Mouse (Mus musculus) inflammation-experienced regulatory T-cells, adult 6 months (primary cell): ENCODE results near the gene Nrxn3. TPM values are rescaled to one million over a fixed set of nuclear protein-coding genes. Genes with fewer than 3 reads are reported as not detected.

Experiments used
- ATAC-seq: one replicate; pipeline ENCODE4 v1.8.0; 2017
- polyA plus RNA-seq, 3 experiments: library from polyadenylated mRNA; unstranded; fragments of 100-300 nt; shearing (Covaris generic); gene quantifications; one replicate each; pipeline ENCODE4 v1.2.1; 2017

Nrxn3 gene
- polyA plus RNA-seq, 3 experiments from 2014 or later, result 0.13 TPM; not detected in 2

DNA sequence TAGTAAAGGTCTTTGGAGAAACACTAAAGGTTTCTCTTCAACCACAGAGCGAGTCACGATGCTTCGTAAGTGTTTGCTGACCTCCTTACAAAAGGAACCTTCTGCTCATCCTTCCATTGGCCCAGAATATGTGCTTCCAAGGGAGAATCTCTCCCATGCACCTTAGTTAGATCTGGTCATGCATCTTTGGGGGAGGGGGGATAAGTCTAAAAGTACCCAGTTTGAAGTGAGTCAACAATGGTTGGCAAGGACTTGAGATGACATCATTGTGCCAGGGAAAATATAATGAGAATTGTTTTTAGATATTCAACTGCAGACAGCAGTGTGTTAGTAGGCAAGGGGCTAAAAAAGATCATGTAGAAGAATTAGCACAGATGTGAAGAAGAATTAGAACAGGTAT, 1437.2 kb downstream of the Nrxn3 start:
- no peak for ATAC-seq

DNA sequence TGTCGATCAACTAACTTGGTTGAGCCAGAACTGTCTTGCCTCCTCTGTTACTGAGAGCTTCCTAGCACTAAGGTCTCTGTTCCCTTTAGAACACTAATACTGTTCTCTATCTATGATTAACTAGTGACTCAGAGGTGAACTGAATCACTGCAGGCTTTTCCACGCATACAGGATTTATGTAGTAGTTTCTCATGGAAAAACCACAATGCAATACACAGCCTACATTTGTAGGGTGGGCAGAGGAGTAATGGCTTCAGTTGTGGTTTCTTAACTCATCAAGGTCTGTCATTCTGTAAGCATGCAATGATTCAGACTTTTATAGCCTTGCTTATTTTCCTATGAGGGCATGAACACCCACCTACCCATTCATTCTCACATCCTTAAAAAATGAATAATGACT, 1443.4 kb downstream of the Nrxn3 start:
- no peak for ATAC-seq

DNA sequence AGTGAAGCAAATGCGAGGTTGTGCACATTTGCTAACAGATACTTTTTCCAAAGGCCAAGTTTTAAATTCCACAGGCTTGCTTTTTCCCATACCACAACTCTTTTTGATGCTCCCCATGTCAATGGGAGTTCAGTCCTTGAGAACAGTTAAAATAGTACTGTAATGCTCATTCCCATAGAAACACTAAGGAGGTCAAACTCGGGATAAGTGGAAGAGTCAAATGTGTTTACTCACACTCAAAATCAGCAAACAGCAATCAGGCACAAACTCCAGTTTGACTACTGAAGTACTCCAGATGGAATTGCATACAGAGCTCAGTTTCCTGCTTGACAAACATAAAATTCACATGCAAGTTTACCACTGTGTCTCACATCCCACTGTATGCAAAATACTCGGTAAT, 1458.9 kb downstream of the Nrxn3 start:
- ATAC-seq, result no peak

DNA sequence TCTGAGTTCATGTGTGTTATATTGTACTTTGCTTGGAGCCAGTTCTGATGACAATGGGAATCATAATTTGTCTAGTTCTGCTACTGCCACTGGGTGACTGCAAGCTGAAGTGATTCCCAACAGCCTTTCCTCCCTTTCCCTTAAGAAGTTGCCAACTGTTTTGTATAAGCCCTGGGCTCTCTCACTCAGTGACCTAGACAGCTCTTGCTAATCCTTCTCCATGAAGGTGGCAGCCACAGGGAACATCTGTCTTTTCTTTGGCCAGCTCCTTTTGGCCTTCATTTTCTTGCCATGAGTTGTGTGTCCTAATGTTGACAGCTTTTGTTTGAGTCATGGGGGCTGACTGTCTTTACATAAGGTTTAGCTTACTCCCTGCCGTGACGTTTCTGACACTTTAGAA, 1460.3 kb downstream of the Nrxn3 start:
- no peak for ATAC-seq

DNA sequence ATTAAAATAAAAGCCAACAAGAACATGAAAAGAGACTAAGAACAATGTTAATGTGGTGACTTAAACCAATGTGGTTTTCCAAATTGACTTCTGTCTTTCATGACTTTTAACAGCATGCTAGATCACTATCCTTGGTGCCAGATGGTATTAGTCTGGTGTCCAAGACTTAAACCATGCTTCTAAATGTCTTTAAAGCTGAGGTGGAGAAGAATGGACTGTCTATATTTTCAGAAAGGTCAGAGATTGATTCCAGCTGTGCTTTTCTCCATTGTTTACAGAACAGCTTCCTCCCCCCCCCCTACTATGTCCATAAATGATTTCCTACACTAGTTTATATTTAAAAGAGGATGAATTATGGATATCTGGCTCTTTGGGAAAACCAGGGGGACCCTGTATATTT, 1473.5 kb downstream of the Nrxn3 start:
- no peak for ATAC-seq

DNA sequence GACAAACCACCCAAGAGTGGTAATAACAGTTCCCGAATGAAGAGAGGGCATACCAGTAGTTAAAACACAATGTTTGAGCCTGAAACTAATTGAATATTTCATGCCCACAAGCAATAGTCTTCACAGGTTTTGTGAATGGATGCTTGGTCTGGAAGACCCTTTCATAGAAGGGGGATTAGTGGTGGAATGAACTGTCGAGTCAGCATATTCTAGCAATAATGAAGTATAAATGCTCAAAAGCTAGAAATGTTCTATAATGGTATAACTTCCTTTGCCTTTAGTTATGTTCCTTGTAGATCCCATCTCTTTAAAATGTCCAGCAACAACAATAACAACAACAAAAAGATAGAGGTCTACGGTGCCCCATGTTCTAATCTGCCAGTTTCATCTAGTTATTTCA, 1475.3 kb downstream of the Nrxn3 start:
- ATAC-seq, result no peak

DNA sequence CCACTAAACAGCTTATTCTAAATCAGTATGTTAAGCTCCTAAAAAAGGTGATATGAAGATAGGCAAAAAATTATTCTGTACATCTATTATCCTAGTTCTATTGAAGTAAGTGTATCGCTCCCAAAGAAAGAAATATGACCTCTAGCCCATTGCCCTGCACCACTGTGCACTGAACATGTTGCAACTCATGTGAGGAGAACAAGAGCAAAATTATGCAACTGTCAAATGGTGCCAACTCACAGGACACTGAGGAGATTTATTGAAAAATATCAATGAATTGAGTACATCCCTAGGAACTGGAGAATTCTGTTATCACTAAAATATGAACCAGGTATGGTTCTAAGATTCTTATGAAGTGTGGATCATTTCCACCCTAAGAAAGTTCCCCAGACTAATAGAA, 1479.8 kb downstream of the Nrxn3 start:
- ATAC-seq, result no peak

DNA sequence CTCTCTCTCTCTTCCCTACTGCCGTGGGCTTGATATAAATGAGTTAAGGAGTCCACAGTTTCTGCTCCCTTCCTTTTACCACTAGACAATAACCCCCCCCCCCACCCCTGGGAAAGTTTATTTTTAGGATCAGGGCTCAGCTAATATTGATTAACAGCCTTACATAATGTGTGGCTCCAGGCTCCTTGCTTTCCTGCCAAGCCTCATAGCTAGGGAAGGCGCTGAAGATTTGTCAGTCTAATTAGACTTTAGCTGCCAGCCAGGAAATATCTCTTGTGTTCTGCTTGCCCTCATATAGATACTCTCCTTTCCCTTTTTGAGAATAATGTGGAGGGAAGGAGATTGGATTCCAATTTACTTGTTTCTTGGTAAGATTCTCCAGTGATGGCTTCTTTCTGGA, 1488.7 kb downstream of the Nrxn3 start:
- no peak for ATAC-seq

DNA sequence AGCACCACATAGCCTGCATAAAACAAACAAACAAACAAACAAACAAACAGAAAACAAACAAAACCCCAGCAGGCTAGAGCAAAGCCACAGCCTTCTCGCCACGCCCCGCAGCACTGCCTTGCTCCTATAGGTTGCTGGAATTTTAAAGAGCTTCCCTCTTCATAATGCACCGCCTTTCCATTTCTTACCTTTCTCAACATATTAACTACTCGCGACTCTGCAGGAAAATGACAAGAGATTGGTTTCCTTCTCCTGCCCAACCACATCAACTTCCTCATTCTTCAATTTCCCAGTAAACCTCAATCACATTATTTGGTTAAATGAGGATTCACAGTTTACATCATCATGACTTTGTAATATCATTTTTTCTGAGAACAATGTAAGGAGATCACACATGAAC, 1494.4 kb downstream of the Nrxn3 start:
- no peak for ATAC-seq

DNA sequence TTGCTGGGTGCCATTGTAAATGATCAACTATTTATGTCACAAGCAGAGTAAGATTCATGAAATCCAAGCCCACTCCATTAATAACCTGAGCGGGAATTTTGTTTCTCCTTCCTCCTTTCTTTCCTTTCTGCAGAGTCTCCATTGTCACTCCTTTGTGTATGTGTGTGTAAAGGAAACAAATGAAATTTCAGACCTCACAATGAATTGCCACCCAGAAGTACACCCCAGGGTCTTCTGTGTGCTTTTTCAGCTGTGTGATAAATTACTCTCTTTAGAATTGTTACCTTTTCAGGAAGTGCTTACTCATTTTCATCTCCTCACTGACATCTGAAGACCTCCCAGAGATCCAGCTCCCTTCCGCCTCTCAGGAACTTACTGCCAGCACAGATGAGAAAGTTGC, 1506.4 kb downstream of the Nrxn3 start:
- ATAC-seq, result no peak

DNA sequence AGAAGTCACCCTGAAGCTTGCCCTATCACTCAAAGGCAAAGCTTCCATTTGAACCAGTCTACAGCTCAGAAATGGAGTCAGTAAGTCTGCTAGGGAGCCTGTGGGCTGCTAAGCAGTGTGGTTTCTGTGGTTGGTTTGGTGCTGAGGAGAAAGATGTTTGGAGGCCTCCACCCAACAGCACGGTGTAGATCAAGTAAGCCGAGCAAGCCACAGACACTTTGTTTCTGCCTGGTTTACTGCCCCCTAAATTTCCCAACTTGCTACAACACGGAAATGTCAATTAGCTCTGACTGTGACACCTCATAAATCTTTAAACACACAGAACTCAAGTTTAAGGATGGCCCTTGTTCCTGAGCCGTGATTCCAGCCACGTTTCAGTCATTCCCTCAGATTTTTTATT, 1513.4 kb downstream of the Nrxn3 start:
- ATAC-seq, result no peak

DNA sequence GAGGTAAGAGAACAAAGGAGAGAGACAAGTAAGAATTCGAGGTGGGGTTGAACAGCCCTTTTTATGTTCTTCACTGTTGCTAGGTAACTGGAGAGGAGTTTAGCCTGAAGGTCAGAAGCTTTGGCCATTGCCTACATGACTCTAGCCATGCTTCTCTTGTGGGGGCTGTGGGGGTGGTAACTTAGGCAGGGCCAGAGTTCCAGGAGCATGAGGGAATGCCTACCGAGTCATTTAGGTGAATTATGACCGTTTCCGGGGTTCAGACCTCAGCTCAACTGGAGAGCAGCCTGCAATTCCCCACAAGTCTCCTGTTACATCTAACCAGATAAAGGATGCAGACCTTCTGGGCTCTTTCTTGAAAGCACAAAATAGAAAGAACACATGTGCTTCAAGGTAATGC, 1537.6 kb downstream of the Nrxn3 start:
- no peak for ATAC-seq

DNA sequence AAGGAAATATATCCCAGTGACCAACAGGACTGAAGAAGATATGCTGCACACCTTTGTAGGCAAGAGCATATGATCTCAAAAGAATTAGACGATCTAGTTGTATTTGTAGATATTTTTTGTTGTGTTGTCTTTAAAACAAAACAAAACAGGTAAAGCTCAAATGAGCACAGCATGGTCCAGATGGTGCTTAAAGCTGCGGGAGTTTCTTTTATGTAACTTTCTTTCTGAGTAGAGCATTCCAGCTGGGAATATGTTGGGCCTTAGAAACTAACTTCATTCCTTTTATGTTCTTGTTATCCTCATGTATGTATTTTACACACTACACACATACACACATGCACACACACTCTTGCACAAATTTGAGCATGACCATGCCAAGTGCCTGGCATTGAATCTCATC, 1545.4 kb downstream of the Nrxn3 start:
- no peak for ATAC-seq

DNA sequence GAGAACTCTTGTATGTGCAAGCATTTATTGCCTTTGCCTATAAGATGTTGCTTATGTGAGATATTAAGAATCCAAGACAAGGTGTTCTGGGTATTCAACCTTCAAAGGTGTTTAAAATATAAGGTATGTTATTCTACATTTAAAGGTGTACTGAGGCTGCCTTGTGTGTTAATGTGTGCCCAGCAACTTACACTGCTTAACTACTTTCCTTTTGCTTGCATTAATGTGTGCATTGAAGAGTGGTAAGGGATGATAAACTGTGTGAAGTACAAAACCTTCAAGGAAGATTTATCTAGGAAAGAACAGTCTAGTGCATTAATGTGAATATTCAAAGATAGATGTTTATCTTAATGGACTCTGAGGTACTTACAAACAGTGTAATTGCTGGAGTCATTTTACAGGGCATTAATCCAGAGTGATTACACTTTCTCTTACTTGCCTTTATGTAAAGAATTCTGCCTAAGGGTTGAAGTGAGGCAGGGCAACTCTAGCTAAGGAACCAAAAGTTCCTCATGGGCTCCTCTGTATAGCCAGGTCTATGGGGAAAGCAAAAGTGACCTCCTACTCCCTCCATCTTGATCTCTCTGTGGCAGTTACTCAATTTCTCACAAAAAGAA, 1548.2 kb downstream of the Nrxn3 start:
- no peak for ATAC-seq

DNA sequence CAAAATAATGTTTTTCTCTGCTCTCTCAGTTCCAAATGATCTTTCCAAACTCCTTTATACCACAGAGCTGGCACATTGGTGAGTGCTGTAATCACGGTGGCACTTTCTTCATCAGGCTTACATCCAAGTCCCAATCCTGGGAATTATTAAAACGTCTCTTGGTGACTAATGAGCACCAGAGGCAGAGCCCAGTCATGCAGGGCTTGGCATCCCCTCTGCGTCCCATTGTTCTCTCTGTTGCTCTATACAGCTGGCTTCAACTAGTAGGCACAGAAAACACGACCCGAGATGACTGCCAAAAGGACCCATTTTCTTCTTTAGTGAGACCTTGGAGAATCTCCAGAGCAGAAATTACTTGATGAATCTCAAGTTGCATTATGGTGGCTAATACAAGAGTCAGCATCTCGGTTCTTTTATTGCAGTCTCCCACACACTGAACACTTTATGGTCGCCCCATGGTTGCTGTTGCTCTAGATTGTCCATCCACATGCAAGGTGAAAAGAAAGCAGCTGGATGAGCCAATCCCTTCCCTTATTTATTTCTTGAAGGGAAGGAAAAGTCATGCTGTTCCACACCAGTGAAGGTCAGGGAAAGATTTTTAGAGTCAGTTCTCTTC, 1552.1 kb downstream of the Nrxn3 start:
- ATAC-seq, result no peak

DNA sequence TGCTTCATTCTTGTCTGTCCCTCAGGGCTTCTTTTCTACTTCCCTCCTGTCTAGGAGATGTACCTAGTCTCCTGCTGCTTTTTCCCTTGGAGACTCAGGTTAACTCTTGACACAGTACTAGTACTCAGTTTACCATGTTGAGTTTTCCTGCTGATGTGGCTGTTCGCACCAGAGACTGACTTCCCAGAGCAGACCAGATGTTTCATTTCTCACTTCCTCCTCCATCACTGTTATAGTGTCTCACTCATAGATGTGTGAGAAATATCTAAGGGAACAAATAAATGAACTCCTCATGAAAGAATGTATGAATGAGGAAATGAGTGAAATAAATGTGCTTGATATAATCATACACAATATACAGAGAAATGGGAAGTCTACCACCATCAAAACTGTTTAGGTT, 1558.6 kb downstream of the Nrxn3 start:
- no peak for ATAC-seq

DNA sequence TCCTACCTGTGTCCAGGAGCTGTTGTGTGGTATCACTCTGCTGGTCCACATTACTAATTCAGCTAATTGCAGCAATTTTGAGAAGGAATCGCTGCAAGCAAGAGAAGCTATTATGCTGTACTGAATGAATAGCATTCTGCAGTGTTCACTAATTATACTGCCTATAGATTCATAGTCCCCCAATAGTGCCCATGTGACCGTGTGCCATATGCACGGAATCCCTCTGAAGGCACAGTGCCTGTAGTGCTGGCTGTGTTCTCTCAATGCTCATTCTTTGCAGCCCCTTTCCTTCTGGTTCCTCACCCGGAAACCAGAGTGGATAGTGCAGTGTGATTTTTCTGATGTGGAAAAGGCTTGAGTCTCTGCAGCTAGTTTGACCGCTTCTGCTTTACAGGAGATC, 1560.3 kb downstream of the Nrxn3 start:
- ATAC-seq, result no peak

DNA sequence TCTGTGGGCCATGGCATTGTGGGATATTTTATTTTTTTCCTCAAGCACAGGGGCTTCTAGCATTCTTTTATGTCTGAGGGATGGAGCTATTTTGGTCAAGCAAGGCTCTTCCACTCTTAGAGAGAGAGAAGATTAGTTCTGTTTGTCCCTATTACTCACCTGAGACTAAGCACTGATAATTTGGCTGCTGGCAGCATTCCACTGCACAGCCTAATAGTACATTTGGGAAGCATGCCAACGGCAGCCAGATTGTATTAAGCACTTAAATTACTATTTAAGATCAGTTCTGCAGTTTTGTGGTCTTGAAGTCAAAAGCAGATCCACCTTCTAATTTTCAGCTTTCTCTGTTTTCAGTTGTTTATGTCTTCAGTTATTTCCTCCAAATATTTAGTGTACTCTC, 1580.0 kb downstream of the Nrxn3 start:
- no peak for ATAC-seq

DNA sequence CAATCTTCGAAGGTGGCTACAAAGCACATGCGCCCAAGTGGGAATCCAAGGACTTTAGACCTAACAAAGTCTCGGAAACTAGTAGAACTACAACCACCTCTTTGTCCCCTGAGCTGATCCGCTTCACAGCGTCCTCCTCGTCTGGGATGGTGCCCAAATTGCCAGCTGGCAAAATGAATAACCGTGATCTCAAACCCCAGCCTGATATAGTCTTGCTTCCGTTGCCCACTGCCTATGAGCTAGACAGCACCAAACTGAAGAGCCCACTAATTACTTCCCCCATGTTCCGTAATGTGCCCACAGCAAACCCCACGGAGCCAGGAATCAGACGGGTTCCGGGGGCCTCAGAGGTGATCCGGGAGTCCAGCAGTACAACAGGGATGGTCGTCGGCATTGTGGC, 1609.1 kb downstream of the Nrxn3 start:
- no peak for ATAC-seq

DNA sequence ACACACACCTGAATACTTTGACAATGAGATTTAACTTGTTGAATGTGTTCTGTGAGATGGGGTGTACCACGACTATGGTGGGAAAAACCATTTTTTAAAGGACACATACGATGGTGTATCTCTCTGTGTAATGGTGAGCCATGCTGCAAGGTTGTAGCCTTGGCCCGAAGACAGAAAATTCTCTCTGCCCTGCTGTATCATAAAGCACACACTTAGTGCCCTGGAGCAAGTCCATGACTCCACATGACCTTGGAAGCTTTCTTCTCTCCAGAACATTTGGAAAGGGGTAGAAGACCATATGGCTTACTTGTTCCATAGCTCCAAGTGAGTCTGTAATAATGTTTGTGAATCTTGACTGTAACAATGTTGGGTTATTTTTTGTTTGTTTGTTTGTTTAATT, 1609.8 kb downstream of the Nrxn3 start:
- ATAC-seq, result no peak

DNA sequence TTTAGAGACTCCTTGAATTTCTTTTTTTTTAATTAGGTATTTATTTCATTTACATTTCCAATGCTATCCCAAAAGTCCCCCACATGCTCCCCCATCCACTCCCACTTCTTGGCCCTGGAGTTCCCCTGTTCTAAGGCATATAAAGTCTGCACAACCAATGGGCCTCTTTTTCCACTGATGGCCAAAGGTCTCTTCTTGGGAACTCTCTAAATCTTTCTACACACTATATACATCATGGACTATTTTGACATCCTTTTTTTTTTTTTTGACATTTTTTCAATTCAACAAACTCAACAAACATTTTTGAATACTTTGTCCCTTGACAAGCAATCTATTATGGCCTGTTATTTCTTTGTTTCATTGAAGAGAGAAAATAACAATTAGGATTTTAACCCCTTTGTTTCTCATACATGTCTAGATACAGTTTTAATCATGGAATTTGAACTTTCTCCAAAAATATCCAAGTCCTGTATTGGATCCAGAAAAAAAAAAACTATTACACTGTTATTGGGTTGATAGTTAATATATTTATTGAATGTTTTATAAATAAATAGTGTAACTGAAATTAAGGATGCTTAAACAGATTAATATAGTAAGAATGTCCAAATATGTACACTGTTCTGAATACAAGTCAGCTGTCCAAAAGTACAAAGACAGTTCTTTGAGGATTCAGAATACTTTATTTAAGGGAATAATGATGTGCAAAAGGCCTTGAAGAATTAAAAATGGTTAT, 1615.0 kb downstream of the Nrxn3 start:
- no peak for ATAC-seq

DNA sequence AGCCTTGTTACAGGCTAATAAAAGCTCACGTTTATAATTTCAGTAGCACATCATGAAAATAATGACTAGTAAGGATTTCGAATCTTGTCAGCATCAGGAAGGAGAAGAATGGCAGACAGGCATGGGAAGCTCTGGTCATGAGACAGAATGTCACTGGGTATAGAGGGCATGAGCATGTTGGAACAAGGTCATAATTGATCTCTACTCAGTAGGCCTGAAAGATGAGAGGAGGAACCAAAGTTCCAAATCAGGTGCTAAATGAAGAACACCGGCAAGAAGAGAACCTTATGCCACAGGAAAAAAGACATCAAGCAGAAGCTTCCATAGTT, 1615.5 kb downstream of the Nrxn3 start:
- ATAC-seq, result no peak
